Mouse (Mus musculus): ENCODE measurements around the gene Treh.
"Not testable (repeated sequence)": the region's sequence is repeated elsewhere in the genome, so short reads cannot be mapped to it uniquely, and the experiment has no call there.

Gene Treh

DNA sequence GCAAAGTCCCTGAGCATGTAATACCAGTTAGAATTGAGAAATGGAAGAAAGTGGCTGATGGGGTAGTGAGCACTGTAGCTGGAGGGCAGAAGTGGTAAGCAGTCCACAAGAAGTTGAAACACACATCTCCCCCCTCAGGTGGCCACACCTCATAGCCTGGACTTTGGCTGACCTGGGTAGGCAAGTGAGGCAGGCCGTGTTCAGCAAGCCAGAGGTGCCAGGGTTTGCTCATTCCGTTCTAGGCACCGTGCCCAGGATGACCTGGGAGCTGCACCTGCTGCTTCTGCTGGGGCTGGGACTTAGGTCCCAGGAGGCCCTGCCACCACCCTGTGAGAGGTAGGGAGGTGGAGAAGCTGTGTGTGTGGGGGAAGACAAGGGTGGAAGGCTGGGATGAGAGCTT, at the start of gene Treh:
Treh (plus strand) TSS at position 229 of the 400 bp plus-strand sequence.
- DNase-seq (ENCODE audit: low read depth, low spot score), result no peak

DNA sequence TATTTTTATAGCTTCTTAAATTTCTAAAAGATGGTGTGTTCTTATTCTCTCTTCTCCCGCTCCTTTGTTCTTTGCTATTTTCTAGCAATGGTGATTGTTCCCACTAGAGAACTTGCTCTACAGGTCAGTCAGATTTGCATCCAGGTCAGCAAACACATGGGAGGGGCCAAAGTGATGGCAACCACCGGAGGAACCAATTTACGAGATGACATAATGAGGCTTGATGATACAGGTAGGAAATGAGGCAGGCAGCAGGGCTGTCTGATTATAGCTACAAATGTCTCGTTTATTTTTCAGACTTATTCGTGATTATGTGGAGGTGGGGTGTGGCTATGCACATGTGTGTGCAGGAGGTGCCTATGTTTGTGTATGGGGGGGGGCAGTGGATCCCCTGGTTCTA, 48.6 kb upstream of the Treh start:
- DNase-seq (ENCODE audit: low read depth, low spot score), result no peak

- no peak for DNase-seq (ENCODE audit: low read depth, low spot score)
Observed at GRCm38 (mm10) chr9:44626268-44626667, 46.8 kb upstream of the Treh start.

- no peak for DNase-seq (ENCODE audit: low read depth, low spot score)
Observed at GRCm38 (mm10) chr9:44637551-44638169, 35.4 kb upstream of the Treh start.

DNA sequence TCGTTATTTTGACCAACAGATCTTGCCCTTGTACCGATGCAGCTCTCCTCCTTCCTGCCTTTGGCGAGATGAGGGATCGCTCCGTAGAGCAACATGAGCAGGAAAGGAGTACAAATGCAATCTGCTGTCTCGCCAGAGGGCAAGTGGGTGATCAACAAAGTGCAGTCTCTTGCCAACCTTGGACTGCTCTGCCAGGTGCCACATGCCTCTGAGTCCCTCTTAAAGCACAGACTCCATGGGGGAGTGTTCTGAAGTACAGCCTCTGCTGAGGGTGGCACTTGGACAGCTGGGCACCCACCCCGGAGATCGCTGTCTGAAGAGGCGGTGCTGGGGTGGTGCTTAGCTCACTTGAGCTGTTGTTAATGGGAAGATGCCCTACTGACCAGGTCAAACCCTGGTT, 34.3 kb upstream of the Treh start:
- DNase-seq (ENCODE audit: low read depth, low spot score), result not testable (repeated sequence)

GRCm38 (mm10) chr9:44640028-44640427, 33.0 kb upstream of the Treh start:
- not testable (repeated sequence) for DNase-seq (ENCODE audit: low read depth, low spot score)

DNA sequence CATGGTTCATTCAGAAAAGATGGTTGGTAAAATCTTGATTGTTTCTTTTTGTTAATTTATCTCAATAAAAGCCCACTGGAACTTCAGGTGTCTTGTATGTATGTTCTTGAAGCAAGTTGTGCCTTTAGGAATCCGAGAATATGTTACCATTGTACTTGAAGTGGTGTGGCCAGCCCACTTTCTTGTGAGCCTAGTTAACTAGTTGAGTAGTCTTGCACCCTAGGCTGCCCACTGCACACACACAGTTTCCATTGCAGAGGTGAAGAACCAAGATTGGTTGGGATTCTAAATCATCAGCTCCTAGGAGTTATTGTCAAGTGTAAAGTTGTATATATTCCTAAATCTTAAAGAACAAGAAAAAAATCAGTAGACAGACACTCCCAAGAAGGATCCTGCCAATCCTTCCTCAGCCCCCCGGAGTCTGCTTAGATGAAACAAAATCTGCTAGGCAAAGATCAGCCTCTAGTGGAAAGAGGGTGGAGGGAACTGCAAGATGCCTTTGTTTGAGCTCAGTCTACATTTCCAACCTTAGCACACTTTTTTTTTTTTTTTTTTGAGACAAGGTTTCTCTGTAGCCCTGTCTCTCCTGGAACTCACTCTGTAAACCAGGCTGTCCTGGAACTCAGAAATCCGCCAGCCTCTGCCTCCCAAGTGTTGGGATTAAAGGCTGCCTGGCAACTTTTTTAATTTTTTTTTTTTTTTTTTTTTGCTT, 32.2 kb upstream of the Treh start:
- DNase-seq (ENCODE audit: low read depth, low spot score), result no peak

- DNase-seq (ENCODE audit: low read depth, low spot score), result no peak
Observed at GRCm38 (mm10) chr9:44641616-44642015, 31.4 kb upstream of the Treh start.

- no peak for DNase-seq (ENCODE audit: low read depth, low spot score)
Observed at GRCm38 (mm10) chr9:44643103-44643502, 29.9 kb upstream of the Treh start.

- DNase-seq (ENCODE audit: low read depth, low spot score), result no peak
Observed at GRCm38 (mm10) chr9:44644186-44644585, 28.8 kb upstream of the Treh start.

- DNase-seq (ENCODE audit: low read depth, low spot score), result no peak
Observed at GRCm38 (mm10) chr9:44645481-44645880, 27.6 kb upstream of the Treh start.

DNA sequence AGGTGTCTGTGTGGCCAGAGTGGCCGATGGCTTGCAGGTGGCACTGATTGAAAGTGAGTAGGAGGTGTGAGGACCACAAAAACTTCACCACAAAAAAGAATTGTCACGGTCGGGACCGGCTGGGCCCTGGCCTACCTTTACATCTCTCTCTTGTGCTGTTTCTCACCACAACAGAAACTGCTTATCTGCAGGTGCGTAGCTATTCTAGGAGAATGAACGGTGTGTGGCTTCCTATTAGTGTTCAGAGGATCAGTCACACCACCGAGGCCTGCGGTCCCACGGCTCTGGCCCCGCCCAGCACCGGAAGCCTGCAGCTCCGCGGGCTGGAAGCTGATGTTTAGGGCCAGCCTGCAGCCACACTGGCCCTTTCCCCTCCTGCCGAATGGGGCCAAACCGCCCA, 27.1 kb upstream of the Treh start:
- DNase-seq (ENCODE audit: low read depth, low spot score), result no peak

DNA sequence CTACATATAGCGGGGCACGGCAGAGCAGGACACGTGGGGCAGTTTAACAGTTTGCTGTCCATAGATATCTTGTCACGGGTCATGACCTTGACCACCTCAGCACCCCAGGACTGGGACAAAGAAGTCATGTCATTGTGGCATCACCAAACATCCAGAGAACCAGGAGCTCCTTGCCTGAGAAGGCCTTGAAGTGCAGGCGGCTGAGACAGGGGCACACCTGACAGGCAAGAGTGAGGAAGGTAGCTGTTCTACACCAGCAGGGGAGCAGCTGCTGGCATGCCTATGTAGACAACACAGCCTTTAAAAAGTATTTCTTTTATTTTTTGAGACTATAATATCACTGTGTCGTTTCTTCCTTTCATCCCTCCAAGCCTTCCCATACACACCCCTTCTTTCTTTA, 26.7 kb upstream of the Treh start:
- DNase-seq (ENCODE audit: low read depth, low spot score), result no peak

DNA sequence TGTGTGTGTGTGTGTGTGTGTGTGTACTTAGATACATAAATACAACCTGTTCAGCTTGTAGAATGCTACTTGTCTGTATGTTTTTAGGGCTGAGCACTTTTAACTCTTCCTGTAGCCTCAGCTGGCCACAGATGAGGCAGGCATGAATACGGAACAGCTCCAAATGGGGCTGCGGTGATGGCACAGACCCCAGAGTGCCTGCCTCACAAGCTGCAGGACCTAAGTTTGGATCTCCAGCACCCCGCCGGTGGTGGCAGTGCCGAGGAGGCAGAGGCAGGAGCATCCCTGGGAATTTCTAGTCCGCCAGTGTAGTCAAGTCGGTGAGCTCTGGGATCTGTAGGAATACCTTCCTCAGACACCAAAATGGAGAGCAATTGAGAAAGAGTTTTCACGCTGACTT, 26.0 kb upstream of the Treh start:
- no peak for DNase-seq (ENCODE audit: low read depth, low spot score)

DNA sequence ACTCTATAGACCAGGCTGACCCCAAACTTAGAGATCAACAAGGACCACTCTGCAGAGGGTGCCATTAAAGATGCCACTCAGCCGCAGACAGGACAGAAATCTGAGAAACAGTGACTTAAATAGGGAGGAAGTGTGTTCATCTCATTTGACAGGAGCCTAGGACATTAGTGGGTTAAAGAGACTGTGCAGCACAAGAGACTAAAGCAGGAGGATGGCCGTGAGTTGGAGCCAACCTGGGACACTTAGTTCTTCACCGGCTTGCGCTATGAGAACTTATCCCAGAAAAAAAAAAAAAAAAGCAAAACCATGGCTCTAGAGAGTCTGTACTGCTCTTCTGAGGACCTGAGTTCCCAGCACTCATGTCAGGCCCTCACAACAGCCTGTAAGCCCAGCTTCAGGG, 25.4 kb upstream of the Treh start:
- DNase-seq (ENCODE audit: low read depth, low spot score), result no peak

DNA sequence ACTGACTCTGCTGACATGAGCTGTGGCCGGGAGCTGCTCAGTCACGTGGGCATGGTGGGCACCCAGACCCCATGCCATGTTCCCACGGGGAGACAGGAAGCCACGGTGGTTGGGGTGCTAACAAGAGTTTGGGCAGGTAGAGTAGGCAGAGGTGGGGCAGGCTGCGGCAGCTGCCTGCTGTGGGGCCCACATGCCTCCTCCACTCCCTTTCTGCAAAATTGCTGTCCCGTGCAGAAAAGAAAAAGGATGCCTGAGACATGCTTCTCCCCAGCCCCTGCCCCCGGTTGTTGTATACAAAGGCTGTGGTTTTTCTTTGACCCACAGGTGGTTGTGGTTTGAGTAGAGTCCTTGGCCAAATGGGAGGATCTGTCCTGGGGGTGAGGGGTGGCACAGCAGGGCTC, 24.2 kb upstream of the Treh start:
- no peak for DNase-seq (ENCODE audit: low read depth, low spot score)

- DNase-seq (ENCODE audit: low read depth, low spot score), result peak; percentile 28
Observed at GRCm38 (mm10) chr9:44652027-44652426, 21.0 kb upstream of the Treh start.

DNA sequence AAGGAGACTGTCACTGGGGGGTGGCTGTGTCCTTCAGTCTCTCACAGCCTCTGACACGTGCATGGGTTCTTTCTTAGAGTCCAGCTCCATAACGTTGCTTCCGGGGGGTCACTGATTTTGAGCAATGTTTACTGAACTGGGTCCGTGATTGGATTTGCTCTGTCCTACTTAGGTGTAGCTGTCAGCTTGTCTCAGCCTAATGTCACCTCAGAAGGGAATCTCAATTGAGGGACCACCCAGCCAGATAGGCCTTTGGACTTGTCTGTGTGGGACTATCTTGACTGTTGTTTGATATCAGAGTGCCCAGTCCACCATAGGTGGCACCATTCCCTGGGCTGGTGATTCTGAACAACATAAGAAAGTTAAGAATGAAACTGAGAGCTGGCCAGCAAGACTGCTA, 19.1 kb upstream of the Treh start:
- no peak for DNase-seq (ENCODE audit: low read depth, low spot score)

DNA sequence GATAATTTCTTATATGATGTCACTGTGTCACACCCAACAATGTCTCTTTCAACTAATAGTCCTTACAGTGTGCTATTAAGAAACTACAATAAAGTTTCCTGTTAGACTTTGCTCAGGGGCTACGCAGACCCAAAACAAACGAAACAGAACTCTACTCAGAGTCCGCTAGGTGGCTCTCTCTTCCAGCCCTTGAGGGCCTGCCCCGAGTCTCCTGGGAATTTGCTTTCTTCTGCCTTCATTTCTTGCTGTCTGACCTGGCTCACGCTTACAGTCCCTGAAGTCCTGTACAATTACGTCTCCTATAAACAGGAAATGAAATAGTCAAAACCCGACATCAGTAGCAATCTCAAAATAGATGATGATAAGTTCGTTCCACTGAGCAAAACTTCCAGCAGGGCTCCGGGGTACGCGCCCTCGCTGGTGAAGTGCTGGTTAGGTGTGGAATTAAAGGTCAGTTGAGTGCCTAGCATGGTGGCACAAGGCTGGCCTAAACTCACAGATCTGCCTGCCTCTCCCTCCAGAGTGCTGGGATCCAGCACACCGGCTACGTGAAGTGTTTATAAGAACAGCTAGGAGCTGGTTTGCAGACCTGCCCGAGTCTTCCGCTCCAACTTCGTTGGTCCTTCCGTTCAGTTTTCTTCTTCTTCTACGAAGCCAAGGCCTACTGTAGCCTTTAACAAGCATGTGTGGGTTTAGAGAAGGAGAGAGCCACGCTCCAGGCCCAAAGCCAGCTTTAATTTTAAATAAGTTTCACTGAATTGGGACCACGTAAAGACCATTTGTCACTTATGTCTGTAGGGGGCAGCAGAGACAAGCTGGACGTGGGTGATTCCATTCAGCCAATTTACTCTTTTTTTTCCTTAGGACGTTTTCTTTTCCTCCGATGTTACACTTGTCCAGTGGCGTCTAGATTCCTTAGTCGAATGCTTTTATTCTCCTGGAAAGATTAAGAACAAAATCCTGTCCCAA, 17.7 kb upstream of the Treh start:
- DNase-seq (ENCODE audit: low read depth, low spot score), result peak; percentile 61

- DNase-seq (ENCODE audit: low read depth, low spot score), result no peak
Observed at GRCm38 (mm10) chr9:44663706-44664105, 9.3 kb upstream of the Treh start.

- DNase-seq (ENCODE audit: low read depth, low spot score), result no peak
Observed at GRCm38 (mm10) chr9:44671416-44671815, 1.6 kb upstream of the Treh start.

- no peak for DNase-seq (ENCODE audit: low read depth, low spot score)
Observed at GRCm38 (mm10) chr9:44672291-44672865, 655 bp upstream of the Treh start.

Measured in retina, postnatal 7 days (tissue).